7 mouse cellular contexts compared by ENCODE assay signal in genomic region chr3:67429999-67430380, GRCm38 (mm10). TPM values are rescaled to one million over a fixed set of nuclear protein-coding genes. Genes with fewer than 3 reads are reported as not detected.
DNase-seq lines count a peak whose midpoint lies in the region; ATAC-seq lines count a peak whose summit lies in the region.

Gfm1 (plus strand) TSS chr3:67430096.

- H3K27me3 ChIP-seq in intestine, embryonic 16.5 days (replicated peaks; ENCODE audit: control insufficient read depth, insufficient read depth, low read length), result no peaks in the 10 kb centered on the region
- H3K27me3 ChIP-seq in midbrain, embryonic 11.5 days (ENCODE audit: control insufficient read depth, insufficient read depth, low read length), result no peaks in the 10 kb centered on the region

- H3K4me2 ChIP-seq in intestine, embryonic 16.5 days (ENCODE audit: low read depth, low read length), result peak within 1 kb of the TSS; percentile 70
- peak within 1 kb of the TSS; percentile 90 for H3K4me2 ChIP-seq in midbrain, embryonic 11.5 days

- intact Hi-C loops in left cerebral cortex, postnatal 36 days (cut with DNase I), result no loop called here

- ATAC-seq in intestine, embryonic 16.5 days, result peak; percentile 97
- ATAC-seq in midbrain, embryonic 11.5 days (ENCODE audit: low FRiP score), result peak; percentile 94

- peaks cover 8% of the 10 kb centered on the region for H3K4me1 ChIP-seq in intestine, embryonic 16.5 days (ENCODE audit: control insufficient read depth, insufficient read depth, low read length)
- peaks cover 7% of the 10 kb centered on the region for H3K4me1 ChIP-seq in midbrain, embryonic 11.5 days (ENCODE audit: control insufficient read depth, insufficient read depth, low read length)

- WGBS in intestine, embryonic 16.5 days, result under 1% methylated on average over 24 of the region's 24 CpGs
- WGBS in midbrain, embryonic 11.5 days, result under 1% methylated on average over 24 of the region's 24 CpGs

- peak within 1 kb of the TSS; percentile 24; the same call in 1 of the 2 replicates for H3K27ac ChIP-seq in intestine, embryonic 16.5 days (ENCODE audit: low read length)
- no peak within 1 kb of the TSS for H3K27ac ChIP-seq in midbrain, embryonic 11.5 days (ENCODE audit: low read depth, low read length)

- H3K9me3 ChIP-seq in intestine, embryonic 16.5 days (ENCODE audit: control insufficient read depth, low read length), result 0 out of 2 replicates have a peak, but pooled peaks cover 2% of the 10 kb centered on the region
- H3K9me3 ChIP-seq in midbrain, embryonic 11.5 days (ENCODE audit: control insufficient read depth, low read length), result peaks cover 4% of the 10 kb centered on the region; the same call in 1 of the 2 replicates

- peak within 1 kb of the TSS; percentile 94 for H3K4me3 ChIP-seq in intestine, embryonic 16.5 days (ENCODE audit: low read length)
- H3K4me3 ChIP-seq in midbrain, embryonic 11.5 days (ENCODE audit: low read depth, low read length), result peak within 1 kb of the TSS; percentile 96

- H3K9ac ChIP-seq in intestine, embryonic 16.5 days (ENCODE audit: low read depth, low read length), result peak within 1 kb of the TSS; percentile 93
- peak within 1 kb of the TSS; percentile 86 for H3K9ac ChIP-seq in midbrain, embryonic 11.5 days (ENCODE audit: low read length)

- peak; percentile 85 for DNase-seq in adrenal gland, adult 8-10 months
- peak; percentile 83 for DNase-seq in embryo, embryonic 9.5 days (ENCODE audit: extremely low spot score)
- peak; percentile 72 to 84 for DNase-seq in gastrocnemius, postnatal 4 days (ENCODE audit: low spot score in 2 of 2)
- DNase-seq in left cerebral cortex, postnatal 36 days (ENCODE audit: low spot score in 2 of 2), result peak; percentile 88 to 89
- peak; percentile 95 for DNase-seq in midbrain, embryonic 11.5 days (ENCODE audit: low spot score, missing footprints)
- peak; percentile 86 for DNase-seq in skeletal muscle tissue, adult 2 months (ENCODE audit: low read depth, low spot score)

- 0 out of 2 replicates have a peak, but pooled peaks cover 1% of the 10 kb centered on the region for H3K36me3 ChIP-seq in intestine, embryonic 16.5 days (ENCODE audit: control insufficient read depth, insufficient read depth, low read length)
- H3K36me3 ChIP-seq in midbrain, embryonic 11.5 days (ENCODE audit: control insufficient read depth, insufficient read depth, low read length), result peaks cover 2% of the 10 kb centered on the region; the same call in 1 of the 2 replicates

RNA-seq across cellular contexts. Expression of gene Gfm1, which starts in this region (rescaled TPM):
- total RNA-seq in adrenal gland, adult 8-10 months (2022), result 100 to 1,000 TPM in 1 of 4 experiments, 10 to 100 TPM in 3; 73.8 to 107 (median 88.8) TPM
- total RNA-seq in gastrocnemius, postnatal 4 days (2021), result 10 to 100 TPM; 57.0 to 66.9 TPM
- polyA plus RNA-seq in intestine, embryonic 16.5 days (2015; fragmentation: Nextera tagmentation; extraction: Ambion mirVana), result 57.4 and 62.0 TPM in 2 replicates
- total RNA-seq in left cerebral cortex, postnatal 36 days (2021), result 10 to 100 TPM; 50.9 to 52.1 TPM
- 49.9 and 51.9 TPM in 2 replicates for polyA plus RNA-seq in midbrain, embryonic 11.5 days (2014; fragmentation: Nextera tagmentation; extraction: Ambion mirVana)
